Mouse (Mus musculus) liver, embryonic 15.5 days (tissue): ENCODE results near the gene Maml2. TPM values are rescaled to one million over a fixed set of nuclear protein-coding genes. Genes with fewer than 3 reads are reported as not detected.

Experiments
- ATAC-seq: fragments of 200-750 bp; cut with Nextera tagmentation; 2 replicates; pipeline ENCODE4 v1.8.0; 2017; ENCODE audit warnings: moderate number of reproducible peaks, mild to moderate bottlenecking, moderate library complexity; ENCODE audit not compliant: insufficient read depth
- H3K27ac ChIP-seq: fragments of 300-500 bp; sonication (generic); replicated peaks from 2 replicates; pipeline ENCODE4 v1.5.1; 2015; ENCODE audit warnings: mild to moderate bottlenecking, inconsistent platforms
- H3K27me3 ChIP-seq: fragments of 300-500 bp; sonication (generic); 2 replicates; pipeline ENCODE4 v1.6.1; 2015; ENCODE audit warnings: mild to moderate bottlenecking, inconsistent platforms
- H3K36me3 ChIP-seq: fragments of 300-500 bp; sonication (generic); replicated peaks from 2 replicates; pipeline ENCODE4 v1.6.1; 2015; ENCODE audit warnings: moderate library complexity, mild to moderate bottlenecking, inconsistent platforms
- H3K4me1 ChIP-seq: fragments of 300-500 bp; sonication (generic); replicated peaks from 2 replicates; pipeline ENCODE4 v1.6.1; 2015; ENCODE audit warnings: inconsistent platforms
- H3K4me2 ChIP-seq: fragments of 300-500 bp; sonication (generic); 2 replicates; pipeline ENCODE4 v1.6.1; 2015; ENCODE audit warnings: moderate library complexity, mild to moderate bottlenecking, inconsistent platforms
- H3K4me3 ChIP-seq: fragments of 300-500 bp; sonication (generic); replicated peaks from 2 replicates; pipeline ENCODE4 v1.5.1; 2015; ENCODE audit warnings: mild to moderate bottlenecking, inconsistent platforms
- H3K9ac ChIP-seq: fragments of 300-500 bp; sonication (generic); 2 replicates; pipeline ENCODE4 v1.6.1; 2015; ENCODE audit warnings: moderate library complexity, mild to moderate bottlenecking, inconsistent platforms
- H3K9me3 ChIP-seq: fragments of 300-500 bp; sonication (generic); replicated peaks from 2 replicates; pipeline ENCODE4 v1.6.1; 2016; ENCODE audit warnings: inconsistent platforms
- WGBS: fragments of 180-500 bp; shearing (Covaris S2); methylation state at CpG from one replicate; pipeline ENCODE4 v1.1.7; 2015; ENCODE audit warnings: mixed read lengths; ENCODE audit not compliant: insufficient replicate concordance; 5-methylcytosine and 5-hydroxymethylcytosine counted together
- polyA plus RNA-seq: library from polyadenylated mRNA; unstranded; fragments of >200 nt; fragmentation: Nextera tagmentation; extraction: Ambion mirVana; gene quantifications from 2 replicates; pipeline ENCODE4 v1.2.1, GENCODE M21; 2015

Maml2 gene
- polyA plus RNA-seq, 1 experiment from 2014 or later: 0.84 TPM

DNA sequence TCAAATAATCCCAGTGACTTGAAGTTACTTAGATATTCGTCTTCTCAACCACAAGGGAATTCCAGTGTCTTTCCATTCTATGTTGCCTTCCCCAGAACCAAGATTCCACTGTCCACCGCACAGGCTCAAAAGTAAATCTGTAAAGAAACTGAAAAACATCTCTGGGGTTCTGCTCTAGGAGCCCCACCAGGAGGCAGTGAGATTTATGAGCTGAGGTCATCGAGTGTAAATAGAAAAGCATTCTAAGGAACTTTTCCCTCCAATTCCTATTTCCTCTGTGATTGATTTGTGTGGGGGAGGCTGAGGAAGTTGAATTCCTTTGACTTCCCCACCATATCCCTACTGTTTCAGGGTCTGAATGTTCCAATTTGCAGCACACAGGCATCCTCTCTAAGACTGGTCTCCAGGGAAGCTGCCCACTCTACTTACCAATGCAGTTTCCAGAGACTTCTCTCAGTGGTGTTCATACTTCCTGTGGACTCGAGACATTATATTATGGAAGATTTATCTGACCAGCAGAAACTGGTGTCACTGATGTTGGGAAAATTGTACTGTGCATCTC is 261.1 kb downstream of the Maml2 start:
- WGBS: 39% methylated on average over 4 of the region's 4 CpGs
- Histone ChIP-seq H3K4me2 (no peak overlapping the region), H3K9ac (no peak overlapping the region), H3K4me3 (no peak overlapping the region), H3K27me3 (no peaks in the 10 kb centered on the region), H3K9me3 (no peaks in the 10 kb centered on the region), H3K27ac (no peak overlapping the region), H3K36me3 (no peaks in the 10 kb centered on the region), H3K4me1 (no peaks in the 10 kb centered on the region)
- no peak for ATAC-seq

DNA sequence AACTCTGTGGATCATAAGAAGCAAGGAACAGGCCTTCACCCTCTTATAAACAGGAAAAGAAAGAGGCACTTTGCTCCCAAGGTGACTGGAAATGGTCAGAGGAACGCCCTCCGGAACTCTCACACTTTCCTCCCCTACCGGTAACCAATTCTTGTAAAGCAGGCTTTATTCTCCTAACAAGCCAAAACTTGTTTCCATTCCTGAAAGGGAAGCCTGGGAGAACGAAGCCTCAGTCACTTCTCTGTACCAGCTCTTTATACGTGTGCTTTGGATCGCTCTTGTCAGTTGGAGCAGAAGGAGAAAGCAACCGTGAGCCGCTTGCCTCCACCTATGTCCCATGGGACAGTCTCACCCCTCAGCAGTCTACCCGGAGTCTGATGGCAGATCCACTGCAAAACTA is 262.9 kb downstream of the Maml2 start:
- H3K9ac ChIP-seq: no peak overlapping the region
- no peaks in the 10 kb centered on the region for H3K9me3 ChIP-seq
- H3K4me2 ChIP-seq: no peak overlapping the region
- H3K27ac ChIP-seq: no peak overlapping the region
- H3K27me3 ChIP-seq: no peaks in the 10 kb centered on the region
- ATAC-seq: no peak
- WGBS: 70% methylated on average over 9 of the region's 9 CpGs
- H3K4me1 ChIP-seq: no peaks in the 10 kb centered on the region
- no peaks in the 10 kb centered on the region for H3K36me3 ChIP-seq
- H3K4me3 ChIP-seq: no peak overlapping the region

DNA sequence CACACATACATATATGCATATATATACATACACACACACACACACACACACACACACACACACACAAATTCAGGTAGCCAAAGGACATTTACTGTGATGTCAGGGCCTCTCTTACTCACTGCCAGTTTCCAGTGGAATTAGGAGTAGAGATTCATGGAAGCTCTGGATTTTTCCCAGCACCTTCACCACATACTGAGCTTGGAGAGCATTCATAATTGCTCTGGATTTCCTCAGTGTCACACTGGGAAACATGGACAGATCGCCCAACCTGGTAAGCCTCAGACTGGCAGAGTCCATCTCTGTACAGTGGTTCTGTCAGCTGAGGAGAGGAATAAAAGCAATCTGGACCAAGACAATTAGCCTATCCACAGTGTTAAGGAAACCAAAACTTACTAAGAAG is 263.6 kb downstream of the Maml2 start:
- WGBS: 72% methylated on average over 1 of the region's 1 CpGs
- no peak overlapping the region for H3K9ac ChIP-seq
- no peaks in the 10 kb centered on the region for H3K36me3 ChIP-seq
- H3K4me3 ChIP-seq: no peak overlapping the region
- no peak overlapping the region for H3K4me2 ChIP-seq
- H3K9me3 ChIP-seq: no peaks in the 10 kb centered on the region
- H3K27ac ChIP-seq: no peak overlapping the region
- no peak for ATAC-seq
- no peaks in the 10 kb centered on the region for H3K27me3 ChIP-seq
- H3K4me1 ChIP-seq: no peaks in the 10 kb centered on the region

DNA sequence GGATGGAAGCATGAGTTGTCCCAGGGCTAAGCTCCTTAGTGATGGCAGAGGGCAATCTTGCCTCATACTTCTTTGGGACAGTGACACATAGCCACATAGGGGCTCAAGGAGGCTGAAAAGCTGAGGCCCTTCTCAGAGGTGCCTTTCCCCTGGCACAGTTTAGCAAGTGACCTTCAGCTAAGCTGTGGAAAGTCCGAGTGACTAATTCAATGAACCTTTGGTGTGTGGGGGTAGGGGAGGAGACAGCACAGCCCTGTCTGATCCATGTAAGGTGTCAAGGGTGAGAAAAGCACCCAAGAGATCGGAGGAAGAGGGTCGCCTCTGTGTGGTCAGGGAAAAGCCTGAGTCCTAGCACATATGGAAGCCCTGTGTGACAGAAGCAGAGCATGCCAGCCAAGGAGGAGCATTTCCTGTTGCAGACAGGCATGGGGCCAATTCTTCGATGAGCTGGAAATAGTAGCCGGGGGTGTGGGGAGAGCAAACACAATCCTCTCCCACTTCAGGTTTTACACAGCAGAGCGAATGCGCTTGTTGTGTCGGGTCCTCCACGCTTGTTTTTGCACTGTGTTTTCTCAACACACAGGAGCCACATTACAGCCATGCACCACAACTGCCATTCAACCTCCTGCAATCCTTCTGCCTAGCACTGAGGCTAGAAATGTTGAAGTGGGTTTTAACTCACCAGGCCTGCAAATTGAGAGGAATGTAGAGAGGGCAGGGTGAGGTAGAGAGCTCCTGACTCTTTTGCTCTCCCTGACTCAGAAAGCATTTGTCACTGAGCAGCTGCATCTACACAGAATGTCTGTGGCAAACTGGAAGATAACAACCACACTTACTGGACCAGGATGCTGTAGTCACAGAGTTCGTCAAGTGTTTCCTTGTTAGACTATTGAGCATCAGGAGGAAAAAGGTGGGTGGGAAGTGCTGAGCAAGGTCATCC is 266.0 kb downstream of the Maml2 start:
- Histone ChIP-seq H3K36me3 (no peaks in the 10 kb centered on the region), H3K4me3 (no peak overlapping the region), H3K27me3 (no peaks in the 10 kb centered on the region), H3K4me2 (no peak overlapping the region), H3K9ac (no peak overlapping the region), H3K27ac (no peak overlapping the region), H3K4me1 (no peaks in the 10 kb centered on the region), H3K9me3 (no peaks in the 10 kb centered on the region)
- ATAC-seq: no peak
- 47% methylated on average over 10 of the region's 10 CpGs for WGBS

DNA sequence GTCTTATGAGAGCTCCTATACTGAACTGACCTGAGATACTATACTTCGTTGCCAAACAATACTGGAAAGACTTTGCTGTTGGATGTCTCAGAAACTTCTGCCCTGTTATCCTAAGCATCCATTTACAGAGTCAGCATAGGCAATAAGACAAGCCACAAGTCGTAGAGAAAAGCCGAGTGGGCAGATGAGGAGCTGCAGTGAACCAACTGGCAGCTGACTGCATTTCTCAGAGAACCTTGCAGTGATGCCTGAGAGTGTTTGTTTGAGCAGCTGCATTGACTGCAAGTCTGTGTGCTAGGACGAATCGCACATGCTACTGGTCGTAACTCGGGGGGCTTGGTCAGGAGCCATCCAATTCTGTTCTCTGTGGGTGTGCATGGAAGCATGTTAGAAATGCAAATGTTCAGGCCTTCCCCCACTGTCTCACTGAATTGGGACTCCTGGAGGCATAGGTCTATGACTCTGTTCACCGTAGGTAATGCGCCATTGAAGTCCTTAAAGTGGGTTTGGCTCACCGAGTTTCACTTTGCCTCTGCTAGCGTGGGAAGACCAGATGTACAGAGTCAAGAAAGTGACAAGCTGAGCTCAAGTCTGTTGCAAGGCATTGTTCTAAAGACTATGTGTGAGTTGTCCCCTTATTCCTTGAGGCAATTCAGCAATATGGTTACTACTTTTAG is 267.7 kb downstream of the Maml2 start:
- Histone ChIP-seq H3K27ac (no peak overlapping the region), H3K4me3 (no peak overlapping the region), H3K4me2 (no peak overlapping the region), H3K9me3 (no peaks in the 10 kb centered on the region), H3K27me3 (no peaks in the 10 kb centered on the region), H3K36me3 (no peaks in the 10 kb centered on the region), H3K9ac (no peak overlapping the region), H3K4me1 (no peaks in the 10 kb centered on the region)
- WGBS: 70% methylated on average over 11 of the region's 11 CpGs
- no peak for ATAC-seq

DNA sequence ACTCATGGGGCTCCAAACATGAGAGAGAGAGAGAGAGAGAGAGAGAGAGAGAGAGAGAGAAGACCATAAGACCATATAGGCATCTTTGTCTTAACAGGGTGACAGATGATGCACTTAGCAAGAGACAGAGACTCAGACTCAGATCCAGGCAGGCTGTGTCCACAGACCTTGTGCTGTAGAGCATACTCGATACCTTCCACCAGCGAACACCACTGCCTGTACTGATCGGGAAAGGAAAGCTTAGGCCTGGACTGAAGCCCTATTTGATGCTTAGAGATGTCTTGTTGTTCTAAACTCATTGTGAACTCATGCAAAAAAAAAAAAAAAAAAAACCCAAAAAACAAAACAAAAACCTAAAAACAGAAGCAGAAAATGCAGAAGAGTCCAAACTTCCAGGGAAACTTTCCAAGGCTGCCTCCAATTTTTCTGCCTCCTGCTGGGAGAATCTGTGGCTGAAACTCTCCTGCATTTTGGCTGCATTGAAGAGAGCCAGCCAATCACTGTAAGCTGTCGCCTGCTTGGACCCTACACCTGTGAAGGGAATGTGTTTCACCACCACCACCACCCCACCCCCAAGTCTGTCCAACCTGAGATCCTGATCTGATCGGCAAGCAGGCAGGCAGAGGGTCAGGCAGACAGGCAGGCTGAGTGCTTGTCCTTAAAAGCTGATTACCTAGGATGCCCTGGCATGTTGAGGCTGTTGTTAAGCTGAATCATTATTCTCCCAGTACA is 268.6 kb downstream of the Maml2 start:
- ATAC-seq: no peak

DNA sequence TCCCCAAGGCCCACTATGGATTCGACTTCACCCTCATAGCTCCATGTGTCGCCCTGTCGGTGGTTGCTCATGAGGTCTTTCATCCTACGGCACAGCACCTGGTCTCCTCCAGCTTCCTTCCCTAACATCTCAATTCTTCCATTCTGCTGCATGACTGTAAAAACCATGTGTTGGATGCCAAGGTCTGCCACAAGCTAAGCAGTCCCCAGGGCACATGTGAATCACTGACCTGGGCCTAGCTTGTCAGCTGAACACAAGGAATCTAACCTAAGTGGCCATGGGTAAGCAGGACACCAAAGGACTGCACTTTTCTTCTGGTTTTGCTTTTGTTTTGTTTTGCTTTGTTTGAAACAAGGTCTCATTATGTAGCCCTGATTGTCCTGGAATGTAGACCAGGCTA is 271.3 kb downstream of the Maml2 start:
- Histone ChIP-seq H3K27ac (no peak overlapping the region), H3K4me2 (no peak overlapping the region), H3K4me1 (no peaks in the 10 kb centered on the region), H3K9ac (no peak overlapping the region), H3K9me3 (no peaks in the 10 kb centered on the region), H3K27me3 (no peaks in the 10 kb centered on the region), H3K4me3 (no peak overlapping the region), H3K36me3 (no peaks in the 10 kb centered on the region)
- no peak for ATAC-seq
- WGBS: 71% methylated on average over 4 of the region's 4 CpGs

More for the DNA sequence above, 268.6 kb downstream of the Maml2 start:
- Histone ChIP-seq H3K27ac (no peak overlapping the region), H3K4me2 (no peak overlapping the region), H3K4me1 (no peaks in the 10 kb centered on the region), H3K27me3 (no peaks in the 10 kb centered on the region), H3K36me3 (no peaks in the 10 kb centered on the region), H3K4me3 (no peak overlapping the region), H3K9me3 (no peaks in the 10 kb centered on the region), H3K9ac (no peak overlapping the region)
- WGBS: 76% methylated on average over 5 of the region's 5 CpGs

DNA sequence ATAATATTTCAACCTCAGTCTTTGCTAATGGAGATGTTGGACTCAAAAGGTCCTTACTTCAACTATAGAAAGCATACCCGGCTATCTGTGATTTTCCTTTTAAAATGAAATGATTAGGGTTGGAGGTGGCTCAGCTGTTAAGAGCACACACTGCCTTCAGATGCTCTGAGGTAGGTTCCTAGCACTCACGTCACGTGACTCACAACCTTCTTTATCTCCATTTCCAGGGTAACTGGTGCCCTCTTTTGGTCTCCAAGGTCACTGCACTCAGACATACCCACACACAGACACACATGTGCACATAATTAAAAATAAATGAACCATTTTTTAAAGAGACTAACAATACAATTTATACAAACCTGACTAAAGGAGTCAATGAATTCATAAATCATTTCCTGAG is 275.1 kb downstream of the Maml2 start:
- no peaks in the 10 kb centered on the region for H3K27me3 ChIP-seq
- no peak overlapping the region for H3K4me2 ChIP-seq
- 71% methylated on average over 3 of the region's 3 CpGs for WGBS
- H3K9ac ChIP-seq: no peak overlapping the region
- no peaks in the 10 kb centered on the region for H3K9me3 ChIP-seq
- no peak overlapping the region for H3K27ac ChIP-seq
- no peak overlapping the region for H3K4me3 ChIP-seq
- ATAC-seq: no peak
- H3K4me1 ChIP-seq: no peaks in the 10 kb centered on the region; the same call in 1 of the 2 replicates
- H3K36me3 ChIP-seq: no peaks in the 10 kb centered on the region

DNA sequence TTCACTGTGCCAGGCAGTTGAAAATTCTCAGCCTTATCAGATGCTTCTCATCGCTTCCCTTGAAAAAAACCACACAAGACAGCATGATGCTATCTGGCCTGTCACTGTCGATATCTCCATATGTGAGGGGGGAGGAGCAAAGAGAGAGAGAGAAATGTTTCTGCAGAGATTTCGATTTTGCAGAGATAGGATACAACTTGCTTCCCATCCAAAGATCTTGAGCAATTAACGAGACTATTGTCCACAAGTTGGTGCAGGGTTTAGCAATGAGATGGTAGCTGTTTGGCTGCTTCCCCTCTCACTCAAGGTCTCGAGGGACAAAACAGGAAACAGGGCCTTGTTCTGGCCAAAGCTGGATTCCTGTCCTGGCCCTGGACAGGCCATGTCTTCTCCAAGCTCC is 276.3 kb downstream of the Maml2 start:
- Histone ChIP-seq H3K27me3 (no peaks in the 10 kb centered on the region), H3K4me1 (no peaks in the 10 kb centered on the region; the same call in 1 of the 2 replicates), H3K36me3 (no peaks in the 10 kb centered on the region), H3K9me3 (no peaks in the 10 kb centered on the region), H3K4me2 (no peak overlapping the region), H3K4me3 (no peak overlapping the region), H3K27ac (no peak overlapping the region), H3K9ac (no peak overlapping the region)
- WGBS: 11% methylated on average over 5 of the region's 5 CpGs
- no peak for ATAC-seq

DNA sequence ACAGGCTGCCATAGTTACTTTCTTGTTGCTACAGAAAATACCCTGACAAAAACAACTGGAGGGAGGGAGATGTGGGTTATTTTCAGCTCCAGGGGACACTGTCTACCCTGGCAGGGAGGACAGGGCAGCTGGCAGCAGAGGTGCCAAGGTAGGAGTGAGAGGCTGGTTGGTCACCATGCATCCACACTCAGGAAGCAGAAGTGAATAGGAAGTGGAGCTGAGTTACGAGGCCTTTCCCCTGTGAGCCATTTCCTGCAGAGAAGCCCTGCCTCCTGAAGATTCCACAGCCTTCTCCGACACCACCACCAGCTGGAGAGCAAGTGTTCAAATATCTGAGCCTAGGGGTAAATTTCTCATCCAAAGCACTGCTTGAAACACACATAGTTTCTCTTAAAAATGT is 277.2 kb downstream of the Maml2 start:
- Histone ChIP-seq H3K9me3 (no peaks in the 10 kb centered on the region), H3K4me3 (no peak overlapping the region), H3K4me1 (no peaks in the 10 kb centered on the region; the same call in 1 of the 2 replicates), H3K9ac (no peak overlapping the region), H3K27me3 (no peaks in the 10 kb centered on the region), H3K27ac (no peak overlapping the region), H3K36me3 (no peaks in the 10 kb centered on the region), H3K4me2 (no peak overlapping the region)
- 28% methylated on average over 2 of the region's 2 CpGs for WGBS
- ATAC-seq: no peak

DNA sequence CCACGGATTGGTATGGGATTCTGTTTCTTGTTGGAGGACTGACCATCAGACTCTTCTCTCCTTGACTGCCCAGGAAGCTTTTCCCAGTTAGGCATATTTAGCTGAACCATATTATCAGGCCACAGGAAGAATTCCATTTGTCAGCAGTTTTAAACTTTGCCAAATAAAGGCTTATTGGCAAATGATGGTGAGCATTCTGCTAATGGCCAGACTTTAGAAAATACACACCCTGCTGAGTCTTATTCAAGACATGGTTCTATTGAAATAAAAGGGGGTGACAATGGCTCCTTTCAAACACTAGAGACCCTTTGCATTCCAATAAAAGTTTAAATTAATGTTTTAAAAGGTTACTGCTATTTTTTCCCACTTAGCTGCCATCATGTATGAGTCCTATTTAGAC is 279.4 kb downstream of the Maml2 start:
- Histone ChIP-seq H3K4me2 (no peak overlapping the region), H3K27ac (no peak overlapping the region), H3K27me3 (no peaks in the 10 kb centered on the region), H3K9me3 (no peaks in the 10 kb centered on the region), H3K4me1 (no peaks in the 10 kb centered on the region; the same call in 1 of the 2 replicates), H3K36me3 (no peaks in the 10 kb centered on the region), H3K9ac (no peak overlapping the region), H3K4me3 (no peak overlapping the region)
- 60% methylated on average over 1 of the region's 1 CpGs for WGBS
- ATAC-seq: no peak
